In genomic region chr10:61679545-61679944, GRCm38 (mm10) we compare ENCODE assay signal across 7 mouse cellular contexts. TPM values are rescaled to one million over a fixed set of nuclear protein-coding genes. Genes with fewer than 3 reads are reported as not detected.
DNase-seq lines count a peak whose midpoint lies in the region; ATAC-seq and TF ChIP-seq lines count a peak whose summit lies in the region.

No protein-coding gene starts in this region.

- peak overlapping the region; percentile 60 for H3K4me2 ChIP-seq in embryonic facial prominence, embryonic 15.5 days (replicated peaks)
- H3K4me2 ChIP-seq in intestine, embryonic 14.5 days (ENCODE audit: low read length): peak overlapping the region; percentile 72
- H3K4me2 ChIP-seq in neural tube, embryonic 14.5 days (ENCODE audit: low read depth, low read length): peak overlapping the region; percentile 92

- H3K9me3 ChIP-seq in embryonic facial prominence, embryonic 15.5 days (replicated peaks): no peaks in the 10 kb centered on the region
- H3K9me3 ChIP-seq in intestine, embryonic 14.5 days (ENCODE audit: control insufficient read depth, low read length): no peaks in the 10 kb centered on the region
- no peaks in the 10 kb centered on the region for H3K9me3 ChIP-seq in neural tube, embryonic 14.5 days (ENCODE audit: control insufficient read depth, low read length)

- DNase-seq in lung, adult 2 months: no peak
- DNase-seq in lung, postnatal 10 days: no peak
- DNase-seq in intestine, embryonic 14.5 days (ENCODE audit: low spot score): peak; percentile 56
- DNase-seq in left cerebral cortex, adult 8-10 months (ENCODE audit: low spot score in 2 of 2): no peak
- DNase-seq in layer of hippocampus, adult 9-11 months: no peak

- H3K27me3 ChIP-seq in embryonic facial prominence, embryonic 15.5 days: no peaks in the 10 kb centered on the region
- no peaks in the 10 kb centered on the region for H3K27me3 ChIP-seq in intestine, embryonic 14.5 days (replicated peaks; ENCODE audit: control insufficient read depth, insufficient read depth, low read length)
- no peaks in the 10 kb centered on the region for H3K27me3 ChIP-seq in neural tube, embryonic 14.5 days (ENCODE audit: control insufficient read depth, insufficient read depth, low read length)

- no peak for TF ChIP-seq POLR2A in lung, adult 2 months (IDR thresholded peaks at IDR 0.05; ENCODE audit: borderline replicate concordance, extremely low read depth, low read depth, low read length)

- H3K4me3 ChIP-seq in lung, adult 2 months (replicated peaks; ENCODE audit: extremely low read depth, low read depth, low read length): peak overlapping the region; percentile 94
- H3K4me3 ChIP-seq in embryonic facial prominence, embryonic 15.5 days (replicated peaks): peak overlapping the region; percentile 88
- peak overlapping the region; percentile 88 for H3K4me3 ChIP-seq in intestine, embryonic 14.5 days (ENCODE audit: low read depth, low read length)
- peak overlapping the region; percentile 96 for H3K4me3 ChIP-seq in neural tube, embryonic 14.5 days (ENCODE audit: low read depth, low read length)

- TF ChIP-seq CTCF in lung, adult 2 months (IDR thresholded peaks at IDR 0.05; ENCODE audit: insufficient read depth, low read length): no peak

- H3K27ac ChIP-seq in embryonic facial prominence, embryonic 15.5 days (replicated peaks): peak overlapping the region; percentile 91
- peak overlapping the region; percentile 81 for H3K27ac ChIP-seq in intestine, embryonic 14.5 days (ENCODE audit: low read depth)
- H3K27ac ChIP-seq in neural tube, embryonic 14.5 days (ENCODE audit: low read depth, low read length): peak overlapping the region; percentile 82

- no peak for ATAC-seq in embryonic facial prominence, embryonic 15.5 days (ENCODE audit: insufficient number of reproducible peaks, low FRiP score, low TSS enrichment, low read depth)
- ATAC-seq in intestine, embryonic 14.5 days (replicated peaks; ENCODE audit: low FRiP score, low TSS enrichment, low read depth): peak; percentile 21; the same call in 1 of the 2 replicates
- peak; percentile 15 for ATAC-seq in neural tube, embryonic 14.5 days (ENCODE audit: low read depth)

- peaks cover 9% of the 10 kb centered on the region for H3K4me1 ChIP-seq in lung, adult 2 months (ENCODE audit: control insufficient read depth, insufficient read depth, low read length)
- H3K4me1 ChIP-seq in embryonic facial prominence, embryonic 15.5 days: peaks cover 22% of the 10 kb centered on the region
- no peaks in the 10 kb centered on the region; the same call in 1 of the 2 replicates for H3K4me1 ChIP-seq in intestine, embryonic 14.5 days (replicated peaks; ENCODE audit: control insufficient read depth, insufficient read depth, low read length)
- peaks cover 11% of the 10 kb centered on the region for H3K4me1 ChIP-seq in neural tube, embryonic 14.5 days (ENCODE audit: control insufficient read depth, insufficient read depth, low read length)

- H3K36me3 ChIP-seq in embryonic facial prominence, embryonic 15.5 days: peaks cover 15% of the 10 kb centered on the region
- peaks cover 21% of the 10 kb centered on the region for H3K36me3 ChIP-seq in intestine, embryonic 14.5 days (ENCODE audit: control insufficient read depth, insufficient read depth, low read length)
- H3K36me3 ChIP-seq in neural tube, embryonic 14.5 days (ENCODE audit: control insufficient read depth, insufficient read depth, low read length): peaks cover 7% of the 10 kb centered on the region; the same call in 1 of the 2 replicates

- peak overlapping the region; percentile 72 for H3K9ac ChIP-seq in embryonic facial prominence, embryonic 15.5 days
- peak overlapping the region; percentile 89 for H3K9ac ChIP-seq in intestine, embryonic 14.5 days (ENCODE audit: low read length)
- peak overlapping the region; percentile 94 for H3K9ac ChIP-seq in neural tube, embryonic 14.5 days (replicated peaks; ENCODE audit: low read depth, low read length)

- WGBS in lung, adult 2 months: 37% methylated on average over 9 of the region's 9 CpGs
- WGBS in embryonic facial prominence, embryonic 15.5 days: 35% methylated on average over 9 of the region's 9 CpGs
- 31% methylated on average over 9 of the region's 9 CpGs for WGBS in intestine, embryonic 14.5 days
- 39% methylated on average over 9 of the region's 9 CpGs for WGBS in neural tube, embryonic 14.5 days

RNA-seq across cellular contexts. Expression of gene Sar1a, which starts 0.6 kb away (rescaled TPM):
- 64.5 and 79.6 TPM in 2 replicates for polyA plus RNA-seq in lung, adult 2 months (2012; rRNA removed)
- polyA plus RNA-seq in embryonic facial prominence, embryonic 15.5 days (2015; fragmentation: Nextera tagmentation; extraction: Ambion mirVana): 284 and 297 TPM in 2 replicates
- polyA plus RNA-seq in intestine, embryonic 14.5 days (2014; fragmentation: Nextera tagmentation; extraction: Ambion mirVana): 209 and 237 TPM in 2 replicates
- polyA plus RNA-seq in neural tube, embryonic 14.5 days (2014; fragmentation: Nextera tagmentation; extraction: Ambion mirVana): 185 and 218 TPM in 2 replicates
- 100 to 1,000 TPM; 117 to 135 (median 124) TPM for total RNA-seq in left cerebral cortex, adult 8-10 months (2022)

RNA-seq across cellular contexts. Expression of gene Tysnd1, which starts 15.8 kb away (rescaled TPM):
- 50.2 and 69.7 TPM in 2 replicates for polyA plus RNA-seq in lung, adult 2 months (2012; rRNA removed)
- 38.3 and 40.0 TPM in 2 replicates for polyA plus RNA-seq in embryonic facial prominence, embryonic 15.5 days (2015; fragmentation: Nextera tagmentation; extraction: Ambion mirVana)
- polyA plus RNA-seq in intestine, embryonic 14.5 days (2014; fragmentation: Nextera tagmentation; extraction: Ambion mirVana): 32.8 and 40.6 TPM in 2 replicates
- 26.5 and 26.7 TPM in 2 replicates for polyA plus RNA-seq in neural tube, embryonic 14.5 days (2014; fragmentation: Nextera tagmentation; extraction: Ambion mirVana)
- 10 to 100 TPM; 18.4 to 23.4 (median 20.7) TPM for total RNA-seq in left cerebral cortex, adult 8-10 months (2022)

RNA-seq across cellular contexts. Expression of gene Ppa1, which starts 31.2 kb away (rescaled TPM):
- polyA plus RNA-seq in lung, adult 2 months (2012; rRNA removed): 12.0 and 12.8 TPM in 2 replicates
- polyA plus RNA-seq in embryonic facial prominence, embryonic 15.5 days (2015; fragmentation: Nextera tagmentation; extraction: Ambion mirVana): 155 and 167 TPM in 2 replicates
- 226 and 229 TPM in 2 replicates for polyA plus RNA-seq in intestine, embryonic 14.5 days (2014; fragmentation: Nextera tagmentation; extraction: Ambion mirVana)
- polyA plus RNA-seq in neural tube, embryonic 14.5 days (2014; fragmentation: Nextera tagmentation; extraction: Ambion mirVana): 196 and 198 TPM in 2 replicates
- total RNA-seq in left cerebral cortex, adult 8-10 months (2022): 100 to 1,000 TPM; 101 to 116 (median 111) TPM

RNA-seq across cellular contexts. Expression of gene Aifm2, which starts 35.5 kb away (rescaled TPM):
- 19.3 and 22.1 TPM in 2 replicates for polyA plus RNA-seq in lung, adult 2 months (2012; rRNA removed)
- 10.8 and 12.4 TPM in 2 replicates for polyA plus RNA-seq in embryonic facial prominence, embryonic 15.5 days (2015; fragmentation: Nextera tagmentation; extraction: Ambion mirVana)
- 19.1 and 19.6 TPM in 2 replicates for polyA plus RNA-seq in intestine, embryonic 14.5 days (2014; fragmentation: Nextera tagmentation; extraction: Ambion mirVana)
- 12.8 and 13.0 TPM in 2 replicates for polyA plus RNA-seq in neural tube, embryonic 14.5 days (2014; fragmentation: Nextera tagmentation; extraction: Ambion mirVana)
- total RNA-seq in left cerebral cortex, adult 8-10 months (2022): 10 to 100 TPM in 2 of 4 experiments, 1 to 10 TPM in 2; 9.6 to 10.8 (median 10.2) TPM

Comparison
In these comparisons a context has a peak if more than half of its experiments do, and no peak if none do; other contexts are left out.
1. RNA of gene Ppa1, which starts 31.2 kb away (polyA plus RNA-seq): 226 to 229 TPM in intestine, embryonic 14.5 days, 196 to 198 TPM in neural tube, embryonic 14.5 days and 155 to 167 TPM in embryonic facial prominence, embryonic 15.5 days; 12.0 to 12.8 TPM in lung, adult 2 months; every median in the first group is over 10 times any median in the second.
2. Peak in every context shown above with its lines, with median percentiles within 50 percentile points of each other: H3K4me3 ChIP-seq, H3K27ac ChIP-seq, H3K4me2 ChIP-seq and H3K9ac ChIP-seq.